Mouse (Mus musculus): ENCODE measurements around the gene Dnal4. TPM values are rescaled to one million over a fixed set of nuclear protein-coding genes. Genes with fewer than 3 reads are reported as not detected.

Gene Dnal4
- total RNA-seq (2014; rRNA removed) (40.8 and 44.0 TPM in 2 replicates), polyA plus RNA-seq (2015; fragmentation: Nextera tagmentation; extraction: Ambion mirVana) (55.9 and 59.7 TPM in 2 replicates)

DNA sequence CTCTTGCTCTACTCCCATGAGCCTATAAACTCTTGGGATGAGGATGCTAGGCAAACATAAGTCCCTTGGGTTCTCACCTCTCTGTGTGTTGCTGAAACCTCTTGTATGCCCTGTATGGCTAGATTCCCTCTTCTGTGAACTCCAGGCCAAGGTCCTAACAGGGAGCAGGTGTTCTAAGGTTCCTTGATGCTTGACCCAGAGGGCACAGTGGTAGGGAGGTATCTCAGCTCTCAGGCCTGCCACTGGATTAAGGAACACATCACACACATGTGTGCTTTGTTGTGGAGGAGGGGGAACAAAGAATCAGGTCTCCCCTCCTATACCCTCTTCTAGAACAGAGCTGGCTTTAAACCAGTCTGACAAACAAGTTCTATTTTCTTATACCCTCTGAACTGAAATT, at the start of gene Dnal4:
TSS of gene Dnal4 (minus strand) at position 101 of the 400 bp plus-strand sequence.
- H3K4me3 ChIP-seq (ENCODE audit: low read depth, low read length), result no peak within 1 kb of the TSS
- no peak within 1 kb of the TSS for H3K4me2 ChIP-seq (ENCODE audit: low read depth, low read length, poor library complexity, severe bottlenecking)
- H3K4me1 ChIP-seq (ENCODE audit: insufficient read depth, low read length), result peaks cover 12% of the 10 kb centered on the region
- H3K9ac ChIP-seq (replicated peaks; ENCODE audit: low read length, poor library complexity, severe bottlenecking), result no peak within 1 kb of the TSS
- no peak for TF ChIP-seq CTCF (IDR thresholded peaks at IDR 0.05)
- H3K36me3 ChIP-seq (ENCODE audit: insufficient read depth, low read length), result no peaks in the 10 kb centered on the region
- H3K27me3 ChIP-seq (ENCODE audit: insufficient read depth, low read length), result no peaks in the 10 kb centered on the region
- no peaks in the 10 kb centered on the region for H3K9me3 ChIP-seq (ENCODE audit: low read length)
- ATAC-seq (ENCODE audit: low FRiP score), result no peak
- no peak for DNase-seq (ENCODE audit: low spot score)
- no peak within 1 kb of the TSS for H3K27ac ChIP-seq (ENCODE audit: low read depth, low read length)

DNA sequence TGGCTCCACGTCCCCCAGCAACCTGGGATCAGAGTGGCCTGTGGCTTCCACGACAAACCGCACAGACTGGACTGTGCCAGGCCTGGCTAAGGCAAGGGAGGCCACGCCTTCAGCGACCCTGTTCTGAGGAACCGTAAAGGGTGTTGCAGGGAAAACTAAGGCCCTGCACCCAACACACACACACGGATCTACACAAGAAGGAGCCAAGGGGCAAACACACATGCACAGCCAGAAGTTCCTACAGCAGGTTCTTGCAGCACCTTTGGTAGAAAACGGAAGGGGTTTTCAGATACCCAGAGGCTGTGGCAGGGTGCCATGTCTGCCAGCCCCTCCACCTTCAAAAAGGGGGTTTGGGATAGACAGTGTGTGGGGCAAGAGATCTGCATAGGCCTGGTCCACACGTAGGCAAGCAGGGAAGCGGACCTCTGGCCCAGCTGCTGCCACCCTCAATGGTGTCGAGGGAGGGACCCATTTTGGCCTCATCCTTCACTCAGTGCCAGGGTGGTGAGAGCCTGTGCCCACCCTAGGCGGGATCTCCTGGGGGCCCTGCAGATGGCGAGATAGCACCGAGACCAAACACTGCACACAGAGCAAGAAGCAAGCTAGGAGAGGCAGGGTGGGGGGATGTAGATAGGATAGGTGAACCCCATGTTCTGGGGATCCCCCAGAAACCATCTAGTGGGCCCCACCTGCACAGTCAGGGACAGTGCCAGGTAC, 49.6 kb upstream of the Dnal4 start:
- Histone ChIP-seq H3K4me1 (ENCODE audit: insufficient read depth, low read length) (peaks cover 9% of the 10 kb centered on the region; the same call in 1 of the 2 replicates), H3K36me3 (ENCODE audit: insufficient read depth, low read length) (peaks cover 29% of the 10 kb centered on the region), H3K4me2 (ENCODE audit: low read depth, low read length, poor library complexity, severe bottlenecking) (no peak overlapping the region), H3K9ac (replicated peaks; ENCODE audit: low read length, poor library complexity, severe bottlenecking) (peak overlapping the region; percentile 39; the same call in 1 of the 2 replicates), H3K9me3 (ENCODE audit: low read length) (no peaks in the 10 kb centered on the region), H3K27ac (ENCODE audit: low read depth, low read length) (peak overlapping the region; percentile 6; the same call in 1 of the 2 replicates), H3K27me3 (ENCODE audit: insufficient read depth, low read length) (no peaks in the 10 kb centered on the region), H3K4me3 (ENCODE audit: low read depth, low read length) (no peak overlapping the region)
- ATAC-seq (ENCODE audit: low FRiP score) (no peak), DNase-seq (ENCODE audit: low spot score) (no peak)
- TF ChIP-seq CTCF (IDR thresholded peaks at IDR 0.05), result no peak
- 86% methylated on average over 14 of the region's 14 CpGs for WGBS

GRCm38 (mm10) chr15:79826221-79826935, 48.7 kb upstream of the Dnal4 start:
- DNase-seq (ENCODE audit: low spot score) (no peak), ATAC-seq (ENCODE audit: low FRiP score) (no peak)
- no peak for TF ChIP-seq CTCF (IDR thresholded peaks at IDR 0.05)
- Histone ChIP-seq H3K4me3 (ENCODE audit: low read depth, low read length) (no peak overlapping the region), H3K27ac (ENCODE audit: low read depth, low read length) (no peak overlapping the region), H3K9me3 (ENCODE audit: low read length) (no peaks in the 10 kb centered on the region), H3K4me2 (ENCODE audit: low read depth, low read length, poor library complexity, severe bottlenecking) (no peak overlapping the region), H3K4me1 (ENCODE audit: insufficient read depth, low read length) (0 out of 2 replicates have a peak, but pooled peaks cover 4% of the 10 kb centered on the region), H3K9ac (replicated peaks; ENCODE audit: low read length, poor library complexity, severe bottlenecking) (no peak overlapping the region), H3K27me3 (ENCODE audit: insufficient read depth, low read length) (no peaks in the 10 kb centered on the region), H3K36me3 (ENCODE audit: insufficient read depth, low read length) (peaks cover 26% of the 10 kb centered on the region)
- 89% methylated on average over 9 of the region's 9 CpGs for WGBS

- no peaks in the 10 kb centered on the region for H3K27me3 ChIP-seq (ENCODE audit: insufficient read depth, low read length)
- H3K4me2 ChIP-seq (ENCODE audit: low read depth, low read length, poor library complexity, severe bottlenecking), result no peak overlapping the region
- WGBS, result 51% methylated on average over 14 of the region's 14 CpGs
- no peak overlapping the region for H3K4me3 ChIP-seq (ENCODE audit: low read depth, low read length)
- H3K9me3 ChIP-seq (ENCODE audit: low read length), result no peaks in the 10 kb centered on the region
- DNase-seq (ENCODE audit: low spot score) (peak; percentile 54), ATAC-seq (ENCODE audit: low FRiP score) (no peak)
- H3K36me3 ChIP-seq (ENCODE audit: insufficient read depth, low read length), result peaks cover 26% of the 10 kb centered on the region
- H3K9ac ChIP-seq (replicated peaks; ENCODE audit: low read length, poor library complexity, severe bottlenecking), result no peak overlapping the region
- H3K27ac ChIP-seq (ENCODE audit: low read depth, low read length), result 0 out of 2 replicates have a peak overlapping the region, but pooled peaks have one; percentile 6
- H3K4me1 ChIP-seq (ENCODE audit: insufficient read depth, low read length), result 0 out of 2 replicates have a peak, but pooled peaks cover 3% of the 10 kb centered on the region
- TF ChIP-seq CTCF (IDR thresholded peaks at IDR 0.05), result peak; percentile 74
Measured at GRCm38 (mm10) chr15:79825146-79825825, 47.6 kb upstream of the Dnal4 start.

DNA sequence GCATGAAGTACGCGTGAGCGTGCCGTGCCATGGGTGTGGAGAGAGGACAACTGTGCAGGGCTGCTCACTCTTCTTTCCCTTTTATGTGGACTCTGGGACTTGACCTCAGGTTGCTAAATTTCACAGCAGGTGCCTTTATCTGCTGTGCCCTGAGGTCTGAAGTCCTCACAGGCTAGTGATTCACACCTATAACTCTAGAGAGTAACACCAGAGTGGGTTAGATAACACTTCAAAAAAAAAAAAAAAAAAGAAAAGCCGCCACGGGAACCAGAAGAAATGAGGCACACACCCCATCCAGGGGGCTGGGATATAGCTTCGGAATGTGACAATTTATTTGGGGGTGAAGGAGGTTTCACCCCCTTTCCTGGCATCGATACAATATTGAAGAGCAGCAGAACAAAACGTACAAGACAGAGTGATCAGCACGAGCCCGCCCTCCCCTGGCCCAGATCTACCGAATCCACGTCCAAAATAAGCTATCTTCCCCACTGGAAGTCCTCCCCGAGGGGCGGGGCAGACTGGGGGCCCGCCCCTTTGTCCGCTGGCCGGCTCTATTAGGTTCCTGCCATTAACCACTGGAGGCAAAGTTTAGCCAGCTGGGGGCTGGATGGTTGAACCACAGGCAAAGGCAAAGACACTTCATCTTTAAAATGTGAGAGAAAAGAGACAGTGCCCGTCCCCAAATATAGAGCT, 46.1 kb upstream of the Dnal4 start:
- Histone ChIP-seq H3K36me3 (ENCODE audit: insufficient read depth, low read length) (peaks cover 26% of the 10 kb centered on the region), H3K27ac (ENCODE audit: low read depth, low read length) (no peak overlapping the region), H3K4me1 (ENCODE audit: insufficient read depth, low read length) (0 out of 2 replicates have a peak, but pooled peaks cover 3% of the 10 kb centered on the region), H3K4me3 (ENCODE audit: low read depth, low read length) (no peak overlapping the region), H3K9ac (replicated peaks; ENCODE audit: low read length, poor library complexity, severe bottlenecking) (no peak overlapping the region), H3K4me2 (ENCODE audit: low read depth, low read length, poor library complexity, severe bottlenecking) (no peak overlapping the region), H3K27me3 (ENCODE audit: insufficient read depth, low read length) (no peaks in the 10 kb centered on the region), H3K9me3 (ENCODE audit: low read length) (no peaks in the 10 kb centered on the region)
- DNase-seq (ENCODE audit: low spot score), result peak; percentile 28
- ATAC-seq (ENCODE audit: low FRiP score), result no peak
- TF ChIP-seq CTCF (IDR thresholded peaks at IDR 0.05), result no peak
- WGBS, result 66% methylated on average over 19 of the region's 19 CpGs
